Mouse (Mus musculus) kidney, postnatal 36 days (tissue): ENCODE results near the gene Mprip.

Experiments used
- DNase-seq, 2 experiments: peaks; one replicate each; pipeline ENCODE4 v3.0.0; 2021 to 2022; ENCODE audit warnings: mixed read lengths in 2 of 2

The Mprip gene

GRCm38 (mm10) chr11:59769738-59770137 is 108.6 kb downstream of the Mprip start:
- DNase-seq = no peak

- no peak for DNase-seq
These were observed 109.6 kb downstream of the Mprip start for GRCm38 (mm10) chr11:59770753-59771152.

GRCm38 (mm10) chr11:59772291-59772690 is 111.2 kb downstream of the Mprip start:
- DNase-seq = no peak

- no peak for DNase-seq
These were observed 111.8 kb downstream of the Mprip start for GRCm38 (mm10) chr11:59772902-59773301.

DNA sequence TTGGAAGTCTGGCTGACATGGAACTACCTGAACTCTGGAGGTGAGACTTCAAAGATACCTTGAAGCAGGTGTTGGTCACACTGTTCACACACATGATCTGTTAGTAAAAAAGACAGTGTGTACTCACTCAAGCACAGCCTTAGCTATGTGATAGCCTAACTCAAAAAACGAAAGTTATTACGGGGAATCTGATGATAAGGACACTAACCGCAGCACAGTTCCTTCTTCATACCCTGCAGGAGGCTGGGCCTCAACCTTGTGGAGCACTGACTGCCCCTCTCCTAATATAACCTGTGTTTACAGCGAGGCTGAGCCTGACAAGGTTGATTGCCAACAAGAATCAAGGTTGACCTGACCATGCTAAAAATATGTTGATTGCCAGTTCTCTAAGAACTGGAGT is 113.4 kb downstream of the Mprip start:
- no peak for DNase-seq

GRCm38 (mm10) chr11:59775435-59776148 is 114.5 kb downstream of the Mprip start:
- DNase-seq = no peak

DNA sequence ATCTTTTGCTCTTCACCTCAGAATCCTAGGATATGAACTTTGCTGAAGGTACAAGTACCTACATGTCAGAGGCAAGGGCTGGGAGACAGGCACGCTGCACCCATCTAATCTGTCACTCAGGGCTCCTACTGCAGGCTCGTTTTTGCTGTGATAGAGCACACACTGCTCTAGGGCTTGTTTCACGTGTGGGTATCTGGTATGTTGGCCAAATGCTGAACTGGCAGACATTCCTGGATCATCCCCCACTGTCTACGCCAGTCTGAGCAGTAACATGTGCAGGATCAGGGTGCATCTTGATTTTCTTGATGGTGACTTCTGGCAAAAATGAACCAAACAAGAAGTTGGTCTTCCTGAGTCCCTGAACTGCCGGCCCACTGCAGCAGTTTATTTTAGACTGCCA is 116.2 kb downstream of the Mprip start:
- DNase-seq = no peak

DNA sequence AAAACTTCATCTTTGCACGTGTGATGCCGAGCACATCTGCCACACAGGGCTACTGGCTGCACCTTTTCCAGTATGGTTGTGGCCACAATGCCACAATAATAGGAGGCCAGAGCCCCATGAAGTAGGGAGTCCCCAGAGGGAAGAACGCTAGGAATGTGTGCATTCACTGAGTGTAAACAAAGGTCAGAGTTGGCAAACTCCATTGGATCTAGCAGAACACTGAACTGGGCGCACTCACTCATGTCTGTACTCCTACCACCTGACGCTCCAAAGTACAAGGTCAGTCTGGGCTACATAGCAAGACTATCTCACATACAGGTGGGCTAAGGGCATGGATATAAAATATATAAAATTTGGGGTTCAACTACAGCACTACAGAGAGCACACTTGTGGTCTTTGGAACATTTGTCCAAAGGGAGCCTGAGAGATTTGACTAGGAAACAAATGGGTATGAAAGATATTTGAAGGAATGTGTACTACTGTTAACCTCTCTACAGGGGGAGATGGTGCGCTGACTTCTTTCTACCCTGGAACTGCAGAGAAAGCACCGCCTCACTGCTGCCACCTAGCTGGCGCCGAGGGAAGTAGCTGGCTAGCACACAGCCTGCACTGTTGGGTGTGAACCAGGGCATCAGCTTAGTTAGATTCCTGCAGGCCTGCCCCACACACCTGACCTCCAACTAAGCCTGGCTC is 117.2 kb downstream of the Mprip start:
- peak; percentile 70 to 90 for DNase-seq

DNA sequence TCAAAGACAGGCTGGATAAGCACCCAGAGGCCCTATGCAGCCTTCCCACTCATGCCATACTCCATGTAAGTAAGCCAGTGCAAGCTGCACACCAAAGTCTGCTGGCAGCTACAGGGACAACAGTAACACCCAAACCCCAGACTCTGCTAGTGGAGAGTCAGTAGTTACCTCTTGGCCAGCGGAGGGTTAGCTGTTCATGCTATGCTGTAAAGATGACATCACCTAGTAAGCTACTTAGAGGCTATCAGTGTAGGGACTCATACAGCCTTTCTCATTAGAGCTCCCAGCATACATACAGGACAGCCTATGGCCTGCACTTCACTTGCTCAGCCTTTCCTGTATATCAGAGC is 117.7 kb downstream of the Mprip start:
- DNase-seq = no peak

GRCm38 (mm10) chr11:59779406-59779805 is 118.3 kb downstream of the Mprip start:
- no peak for DNase-seq

DNA sequence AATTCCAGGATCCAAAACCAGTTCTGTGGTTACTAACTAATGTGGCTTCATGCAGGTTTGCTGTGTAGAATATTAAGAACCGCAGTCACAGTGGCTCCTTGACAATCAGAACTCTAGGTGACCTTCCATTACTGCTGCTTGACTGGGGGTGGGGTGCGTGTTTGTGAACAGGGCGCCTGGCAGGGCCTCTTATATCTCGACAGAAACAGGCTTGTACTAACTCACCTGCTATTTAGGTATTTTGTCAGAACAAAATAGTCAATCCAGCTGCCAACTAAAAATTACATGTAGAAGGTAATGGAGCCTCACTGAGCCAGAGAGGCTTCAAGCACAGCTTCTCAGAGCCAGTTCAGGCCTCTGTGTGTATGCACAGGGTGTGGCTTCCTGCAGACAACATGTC is 119.1 kb downstream of the Mprip start:
- DNase-seq = no peak

- DNase-seq = no peak
These were observed 121.0 kb downstream of the Mprip start for GRCm38 (mm10) chr11:59782091-59782590.

- DNase-seq = no peak
These were observed 122.5 kb downstream of the Mprip start for GRCm38 (mm10) chr11:59783591-59783990.

DNA sequence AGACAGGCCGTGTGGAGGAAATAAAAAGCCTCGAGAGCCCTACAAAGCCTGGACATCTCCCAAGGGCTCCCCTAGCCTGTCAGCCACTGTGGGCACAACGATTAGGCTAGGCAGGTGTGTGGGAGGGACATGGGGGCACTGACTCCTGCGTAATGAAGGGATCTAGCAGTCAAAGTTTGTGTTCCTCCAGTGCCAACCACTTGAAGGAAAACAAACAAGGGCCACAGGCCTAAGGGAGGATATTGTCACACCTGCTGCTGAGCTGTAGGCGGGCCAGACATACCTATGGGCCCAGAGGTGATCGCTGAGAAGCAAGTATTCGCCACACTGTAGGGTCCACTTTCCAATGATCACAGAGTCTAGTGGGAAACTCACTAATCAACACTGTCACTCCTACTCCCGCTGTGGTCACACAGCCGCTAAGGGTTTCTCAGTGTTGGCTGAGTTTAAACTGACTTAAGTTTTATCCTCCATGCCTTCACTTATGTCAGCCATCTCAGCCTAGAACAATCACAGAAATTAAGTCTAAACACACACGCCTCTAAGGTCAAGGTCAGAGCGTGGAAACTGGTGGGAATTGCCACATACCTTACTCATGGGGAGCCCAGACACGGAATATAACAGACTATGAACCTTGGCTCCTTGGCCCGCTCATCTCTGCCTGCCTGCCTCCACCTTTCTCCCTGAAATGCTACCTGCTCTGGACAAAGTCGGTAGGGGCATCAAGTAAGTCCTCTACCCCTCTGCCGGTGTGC is 125.5 kb downstream of the Mprip start:
- DNase-seq = no peak

DNA sequence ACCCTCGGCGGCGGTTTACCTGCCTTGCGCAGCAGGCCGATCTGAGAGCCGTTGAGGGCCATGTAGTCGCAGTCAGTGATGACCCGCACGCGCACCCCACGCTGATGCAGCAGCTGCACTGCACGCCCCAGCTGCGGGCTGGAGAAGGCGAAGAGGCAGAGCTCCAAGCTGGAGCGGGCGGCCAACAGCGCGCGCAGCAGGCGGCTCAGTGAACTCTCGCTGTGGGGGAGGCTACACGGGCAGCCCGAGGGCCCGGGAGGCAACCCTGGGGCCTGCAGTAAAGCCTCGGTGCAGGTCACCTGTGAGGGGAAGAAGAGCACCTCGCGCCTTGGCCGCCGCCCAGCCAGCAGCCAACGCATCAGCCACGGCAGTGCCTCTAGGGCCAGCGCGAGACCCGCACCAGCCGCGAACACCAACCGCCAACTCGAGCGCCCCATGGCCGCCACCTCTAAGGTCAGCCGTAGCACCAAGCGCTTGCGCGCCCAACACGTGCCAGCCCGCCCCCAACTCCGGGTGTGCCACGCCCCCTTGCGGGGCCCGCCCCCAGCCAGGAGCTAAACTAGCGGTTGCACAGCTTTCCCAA is 126.2 kb downstream of the Mprip start, which contains the start of gene Pld6:
Gene Pld6 (minus strand): TSS at position 447 of the 583 bp plus-strand sequence.
- peak; percentile 52 to 81 for DNase-seq

DNA sequence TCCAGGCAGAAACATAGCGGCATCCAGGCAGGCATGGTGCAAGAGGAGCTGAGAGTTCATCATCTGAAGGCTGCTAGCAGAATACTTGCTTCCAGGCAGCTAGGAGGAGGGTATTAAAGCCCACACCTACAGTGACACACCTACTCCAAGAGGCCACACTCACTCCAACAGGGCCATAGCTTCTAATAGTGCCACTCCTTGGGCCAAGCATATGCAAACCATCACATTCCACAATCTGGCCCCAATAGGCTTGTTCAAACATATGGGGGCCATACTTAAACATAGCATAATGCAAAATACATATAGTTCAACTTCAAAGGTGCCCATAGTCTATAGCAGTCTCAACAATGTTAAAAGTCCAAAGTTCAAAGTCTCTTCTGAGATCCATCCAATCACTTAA is 128.2 kb downstream of the Mprip start:
- DNase-seq = no peak

DNA sequence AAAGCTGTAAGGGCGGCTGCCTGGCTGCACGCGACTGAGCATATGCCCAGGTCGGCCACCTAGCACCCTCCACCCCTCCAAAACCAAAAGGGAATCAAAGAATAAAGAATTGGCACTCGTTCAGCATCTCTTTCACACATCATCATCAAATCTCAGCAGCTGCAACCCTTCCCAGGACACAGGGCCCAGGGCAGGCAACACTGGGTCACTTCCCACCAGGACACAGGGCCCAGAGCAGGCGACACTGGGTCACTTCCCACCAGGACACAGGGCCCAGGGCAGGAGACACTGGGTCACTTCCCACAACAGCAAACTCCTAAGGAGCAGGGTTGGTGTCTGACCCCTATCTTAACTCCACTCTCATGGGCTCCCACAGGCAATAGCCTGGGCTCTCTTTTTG is 132.3 kb downstream of the Mprip start:
- no peak for DNase-seq

DNA sequence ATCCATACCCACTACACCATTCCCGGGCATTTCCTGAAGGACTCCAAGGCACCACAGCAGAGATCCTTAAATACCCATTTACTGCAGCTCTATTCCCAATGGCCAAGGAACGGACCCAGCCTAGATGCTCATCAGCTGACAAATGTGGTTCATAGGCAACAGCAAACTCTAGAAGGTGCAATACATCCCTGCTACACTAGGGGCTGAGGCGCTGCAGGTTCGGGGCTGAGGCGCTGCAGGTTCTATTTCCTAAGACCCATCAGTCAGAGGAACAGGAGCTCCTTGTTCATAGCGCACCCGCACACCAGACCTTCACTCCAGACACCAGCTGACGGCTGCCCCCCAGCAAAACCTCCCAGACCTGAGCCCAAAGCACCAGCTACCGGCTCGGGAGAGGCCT is 139.3 kb downstream of the Mprip start:
- DNase-seq = no peak

GRCm38 (mm10) chr11:59801881-59802280 is 140.8 kb downstream of the Mprip start:
- DNase-seq = no peak

DNA sequence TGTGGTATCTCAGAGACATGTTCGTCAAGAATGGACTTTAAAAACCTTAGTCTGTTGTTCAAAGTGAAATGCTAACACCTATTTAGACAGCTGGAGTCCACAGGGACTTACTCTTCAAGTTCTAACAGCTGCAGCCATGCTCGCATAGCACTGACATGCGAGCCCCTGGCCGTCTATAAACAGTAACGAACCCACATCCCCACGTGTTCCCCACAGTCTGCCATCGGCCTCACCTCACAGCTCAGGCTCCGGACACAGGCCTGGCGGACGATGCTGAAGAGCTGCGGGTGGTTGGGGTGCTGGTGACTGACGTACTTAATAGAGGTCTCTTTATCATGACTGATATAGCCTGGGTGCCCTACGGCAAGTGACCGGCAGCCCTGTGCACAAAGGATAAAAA is 142.4 kb downstream of the Mprip start:
- DNase-seq = no peak

- DNase-seq = no peak
These were observed 143.5 kb downstream of the Mprip start for GRCm38 (mm10) chr11:59804409-59805110.

GRCm38 (mm10) chr11:59805256-59805655 is 144.2 kb downstream of the Mprip start:
- no peak for DNase-seq

- no peak for DNase-seq
These were observed 144.6 kb downstream of the Mprip start for GRCm38 (mm10) chr11:59805656-59806055.
